ENCODE assay signal across 1 mouse cellular context in genomic region chr15:98917538-98918498, GRCm38 (mm10).
TF ChIP-seq lines count a peak whose summit lies in the region.

Gene Lmbr1l, minus strand, starts transcription at chr15:98918231.

TF ChIP-seq in MEL, 35 proteins besides CTCF, POLR2A, EP300 and RAD21 (continued from another document):
- TF ChIP-seq USF2 (IDR thresholded peaks at IDR 0.05; ENCODE audit: borderline replicate concordance in 1 of 2, insufficient read depth in 1 of 2, low read depth in 1 of 2, low read length in 2 of 2) (0 out of 4 replicates have a peak, but pooled peaks of 1 of the 2 experiments have one; percentile 11), NRF1 (IDR thresholded peaks at IDR 0.05; ENCODE audit: insufficient read depth, low read depth, low read length, poor library complexity, severe bottlenecking) (no peak), MAZ (IDR thresholded peaks at IDR 0.05; ENCODE audit: low read depth, low read length) (peak; percentile 72), USF1 (IDR thresholded peaks at IDR 0.05; ENCODE audit: low read depth, low read length) (0 out of 2 replicates have a peak, but pooled peaks have one; percentile 8), SMC3 (IDR thresholded peaks at IDR 0.05; ENCODE audit: low read depth, low read length) (no peak), ZC3H11A (IDR thresholded peaks at IDR 0.05; ENCODE audit: low read depth, low read length) (no peak; the same call in 1 of the 2 replicates)
